Mouse (Mus musculus) lung, embryonic 16.5 days (tissue): ENCODE data around the gene Cd38. TPM values are rescaled to one million over a fixed set of nuclear protein-coding genes. Genes with fewer than 3 reads are reported as not detected.

Experiments
- ATAC-seq: fragments of 200-750 bp; cut with Nextera tagmentation; 2 replicates; pipeline ENCODE4 v1.8.0; 2017; ENCODE audit warnings: low read depth, mild to moderate bottlenecking, moderate library complexity
- H3K27ac ChIP-seq: fragments of 300-500 bp; sonication (generic); 2 replicates; pipeline ENCODE4 v1.5.1; 2014; ENCODE audit warnings: mild to moderate bottlenecking, control low read depth, low read length
- H3K27me3 ChIP-seq: fragments of 300-500 bp; sonication (generic); 2 replicates; pipeline ENCODE4 v1.6.1; 2014; ENCODE audit warnings: low read depth, low read length, mixed read lengths; ENCODE audit not compliant: control insufficient read depth, insufficient read depth
- H3K36me3 ChIP-seq: fragments of 300-500 bp; sonication (generic); 2 replicates; pipeline ENCODE4 v1.6.1; 2014; ENCODE audit warnings: low read length; ENCODE audit not compliant: control insufficient read depth, insufficient read depth
- H3K4me1 ChIP-seq: fragments of 300-500 bp; sonication (generic); replicated peaks from 2 replicates; pipeline ENCODE4 v1.6.1; 2014; ENCODE audit warnings: low read length, mixed read lengths; ENCODE audit not compliant: control insufficient read depth, insufficient read depth
- H3K4me2 ChIP-seq: fragments of 300-500 bp; sonication (generic); 2 replicates; pipeline ENCODE4 v1.6.1; 2014; ENCODE audit warnings: low read depth, low read length, control low read depth
- H3K4me3 ChIP-seq: fragments of 300-500 bp; sonication (generic); 2 replicates; pipeline ENCODE4 v1.5.1; 2014; ENCODE audit warnings: mild to moderate bottlenecking, low read length, control low read depth
- H3K9ac ChIP-seq: fragments of 300-500 bp; sonication (generic); 2 replicates; pipeline ENCODE4 v1.6.1; 2014; ENCODE audit warnings: low read length, control low read depth
- H3K9me3 ChIP-seq: fragments of 300-500 bp; sonication (generic); 2 replicates; pipeline ENCODE4 v1.6.1; 2016; ENCODE audit warnings: low read length; ENCODE audit not compliant: control insufficient read depth
- WGBS: fragments of 180-500 bp; shearing (Covaris S2); extraction: QIAGEN DNeasy Blood & Tissue Kit; methylation state at CpG from one replicate; pipeline ENCODE4 v1.1.7; 2014; 5-methylcytosine and 5-hydroxymethylcytosine counted together
- polyA plus RNA-seq: library from polyadenylated mRNA; unstranded; fragments of >200 nt; fragmentation: Nextera tagmentation; extraction: Ambion mirVana; gene quantifications from 2 replicates; pipeline ENCODE4 v1.2.1, GENCODE M21; 2015

The Cd38 gene
- polyA plus RNA-seq, 1 experiment from 2014 or later, result 31.6 TPM

DNA sequence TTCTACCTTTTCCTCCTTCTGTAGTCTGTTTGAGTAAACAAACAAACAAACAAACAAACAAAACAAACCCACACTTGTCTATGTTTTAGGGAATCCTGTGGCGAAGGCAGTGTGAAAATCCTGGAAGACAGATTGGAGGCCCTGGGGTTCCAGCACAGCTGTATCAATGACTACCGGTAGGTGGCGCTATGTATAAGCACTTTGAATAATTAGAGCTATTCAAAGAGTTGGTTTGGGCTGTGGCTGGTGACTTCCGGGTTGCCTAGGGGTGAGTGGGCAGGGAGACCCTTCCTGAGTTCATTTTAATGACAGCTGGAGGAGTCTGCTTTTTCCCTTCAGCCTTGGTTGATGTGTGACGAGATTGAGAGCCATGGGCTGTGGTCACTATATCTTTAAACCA is 31.0 kb upstream of the Cd38 start:
- Histone ChIP-seq H3K9me3 (no peaks in the 10 kb centered on the region), H3K27ac (no peak overlapping the region), H3K36me3 (no peaks in the 10 kb centered on the region), H3K9ac (no peak overlapping the region), H3K4me3 (no peak overlapping the region), H3K4me2 (no peak overlapping the region), H3K27me3 (no peaks in the 10 kb centered on the region), H3K4me1 (no peaks in the 10 kb centered on the region)
- ATAC-seq, result no peak
- WGBS, result 47% methylated on average over 5 of the region's 5 CpGs

DNA sequence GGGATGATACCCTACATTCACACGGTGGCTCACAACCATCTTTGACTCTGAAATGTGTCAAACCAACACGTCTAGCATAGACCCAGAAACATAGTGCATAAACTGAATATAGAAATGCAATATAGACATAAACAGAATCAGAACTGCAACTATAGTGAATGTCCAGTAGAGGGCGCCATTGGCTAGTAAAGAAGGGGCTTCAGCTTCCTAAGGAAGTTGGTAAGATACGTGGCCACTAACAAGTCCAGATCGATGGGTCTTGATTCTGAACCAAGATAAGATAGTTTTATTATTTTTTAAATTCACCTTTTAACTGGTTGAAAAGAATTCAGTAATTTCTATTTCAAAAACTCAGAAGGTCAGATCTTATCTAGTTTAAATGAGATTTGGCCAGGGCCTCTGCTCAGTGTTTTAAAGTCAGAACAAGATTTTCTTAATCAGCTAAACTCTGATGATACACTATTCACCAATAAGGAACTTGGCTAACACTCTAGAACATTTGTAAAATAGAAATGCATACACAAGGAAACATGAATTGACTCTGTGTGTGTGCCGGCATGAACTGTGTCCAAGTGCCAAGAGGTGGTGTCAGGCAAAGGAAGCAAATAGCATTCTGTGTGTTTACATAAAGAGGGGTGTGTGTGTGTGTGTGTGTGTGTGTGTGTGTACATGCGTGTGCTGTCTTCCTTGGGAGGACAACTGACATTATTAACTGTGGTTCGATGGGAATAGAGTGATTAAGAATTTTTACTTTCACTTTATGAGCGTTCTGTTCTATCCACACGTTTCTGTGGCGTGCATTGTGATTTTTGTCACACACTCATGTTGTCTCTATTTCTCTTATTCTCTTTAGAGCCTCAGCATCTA is 27.0 kb upstream of the Cd38 start:
- Histone ChIP-seq H3K4me2 (peak overlapping the region; percentile 53), H3K27ac (peak overlapping the region; percentile 35; the same call in 1 of the 2 replicates), H3K9ac (0 out of 2 replicates have a peak overlapping the region, but pooled peaks have one; percentile 12), H3K4me1 (no peaks in the 10 kb centered on the region; the same call in 1 of the 2 replicates), H3K27me3 (no peaks in the 10 kb centered on the region), H3K4me3 (peak overlapping the region; percentile 24), H3K36me3 (no peaks in the 10 kb centered on the region), H3K9me3 (no peaks in the 10 kb centered on the region)
- WGBS, result 19% methylated on average over 11 of the region's 11 CpGs
- peak; percentile 77 for ATAC-seq

DNA sequence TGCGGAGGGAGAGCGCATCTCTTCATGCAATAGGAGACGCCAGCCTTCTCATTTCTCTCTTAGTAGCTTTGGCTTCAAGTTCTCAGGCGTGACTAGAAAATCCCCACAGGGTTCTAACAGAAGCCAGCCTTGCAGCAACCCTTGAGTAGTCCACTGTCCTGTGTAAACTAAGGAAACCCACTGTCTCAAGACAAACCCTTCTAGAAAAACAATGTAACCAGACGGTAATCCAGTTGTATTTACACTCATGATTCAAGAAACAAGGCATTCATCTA is 26.4 kb upstream of the Cd38 start:
- peak overlapping the region; percentile 35; the same call in 1 of the 2 replicates for H3K27ac ChIP-seq
- H3K4me3 ChIP-seq, result peak overlapping the region; percentile 24
- 61% methylated on average over 5 of the region's 5 CpGs for WGBS
- peak overlapping the region; percentile 53 for H3K4me2 ChIP-seq
- H3K4me1 ChIP-seq, result no peaks in the 10 kb centered on the region; the same call in 1 of the 2 replicates
- H3K27me3 ChIP-seq, result no peaks in the 10 kb centered on the region
- H3K9me3 ChIP-seq, result no peaks in the 10 kb centered on the region
- no peaks in the 10 kb centered on the region for H3K36me3 ChIP-seq
- ATAC-seq, result peak; percentile 19; the same call in 1 of the 2 replicates
- 0 out of 2 replicates have a peak overlapping the region, but pooled peaks have one; percentile 12 for H3K9ac ChIP-seq

DNA sequence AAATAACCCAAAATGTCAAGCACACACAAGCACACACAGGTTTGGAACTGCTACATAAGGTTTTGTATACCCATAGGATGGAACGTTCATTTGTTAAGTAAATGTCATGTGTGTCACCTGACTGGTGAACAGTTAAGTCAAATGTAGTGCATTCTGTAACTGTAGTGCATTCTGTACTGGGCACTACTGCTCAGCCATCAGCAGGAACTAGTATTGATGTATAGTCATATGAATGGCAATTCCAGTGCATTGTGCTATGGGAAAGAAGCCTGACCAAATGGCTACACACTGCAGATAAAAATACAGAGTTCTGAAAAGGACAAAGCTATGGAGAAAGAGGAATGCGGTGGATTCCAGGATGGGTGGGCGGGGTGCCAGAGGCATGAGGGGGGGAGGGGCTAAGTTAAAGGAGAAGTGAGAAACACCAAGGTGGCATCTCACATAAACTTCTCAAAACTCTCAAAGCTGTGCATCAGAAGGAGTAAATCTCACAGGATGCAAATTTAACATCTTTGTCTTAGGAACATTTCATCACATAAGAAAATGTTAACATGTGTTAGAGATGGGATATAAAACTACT is 25.7 kb upstream of the Cd38 start:
- no peak overlapping the region for H3K9ac ChIP-seq
- no peak for ATAC-seq
- H3K27ac ChIP-seq, result no peak overlapping the region

DNA sequence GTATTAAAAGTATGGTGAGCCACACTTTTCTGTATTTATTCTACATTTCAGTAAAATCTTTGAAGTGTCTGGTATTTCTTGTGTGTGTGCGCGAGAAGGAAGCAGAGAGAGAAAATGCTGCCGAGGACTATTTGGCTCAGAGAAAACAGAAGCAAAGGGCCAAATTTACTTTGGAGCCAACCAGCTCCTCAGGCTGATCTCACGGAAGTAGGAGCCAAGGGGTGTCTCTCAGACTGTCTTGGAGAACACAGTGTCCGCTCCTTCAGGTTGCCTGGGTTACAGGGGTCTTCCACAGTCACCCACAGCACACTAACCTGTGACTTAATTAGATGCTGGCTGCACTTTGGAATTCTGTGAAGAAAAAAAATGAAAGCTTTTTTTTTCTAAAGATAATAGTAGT is 23.3 kb upstream of the Cd38 start:
- Histone ChIP-seq H3K4me2 (no peak overlapping the region), H3K9me3 (no peaks in the 10 kb centered on the region), H3K27me3 (no peaks in the 10 kb centered on the region), H3K4me3 (no peak overlapping the region), H3K36me3 (no peaks in the 10 kb centered on the region), H3K27ac (no peak overlapping the region), H3K4me1 (no peaks in the 10 kb centered on the region; the same call in 1 of the 2 replicates), H3K9ac (no peak overlapping the region)
- no peak for ATAC-seq
- WGBS, result 68% methylated on average over 5 of the region's 5 CpGs

More for the DNA sequence above, 25.7 kb upstream of the Cd38 start:
- no peaks in the 10 kb centered on the region for H3K36me3 ChIP-seq
- 46% methylated on average over 3 of the region's 3 CpGs for WGBS
- no peaks in the 10 kb centered on the region for H3K27me3 ChIP-seq
- no peak overlapping the region for H3K4me3 ChIP-seq
- H3K9me3 ChIP-seq, result no peaks in the 10 kb centered on the region
- H3K4me1 ChIP-seq, result no peaks in the 10 kb centered on the region; the same call in 1 of the 2 replicates
- H3K4me2 ChIP-seq, result no peak overlapping the region

DNA sequence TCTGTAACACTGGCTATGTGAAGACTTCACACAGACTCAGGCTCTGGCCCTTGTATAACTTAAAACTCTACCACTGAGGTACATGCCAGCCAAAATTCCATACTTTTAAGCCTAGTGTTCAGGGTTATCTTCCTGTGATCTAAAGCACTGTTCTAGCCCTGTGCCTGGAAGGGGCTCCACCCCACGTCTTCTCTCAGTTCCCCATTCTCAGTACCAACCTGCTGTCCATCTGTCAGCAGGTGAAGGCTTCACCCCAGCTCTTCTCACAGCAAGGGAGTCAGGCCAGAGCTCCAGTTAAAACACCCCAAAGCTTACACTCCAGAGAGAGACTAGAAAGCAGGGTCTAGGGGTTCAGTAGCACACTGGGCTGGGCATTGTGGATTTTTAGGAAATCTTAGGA is 22.7 kb upstream of the Cd38 start:
- H3K9me3 ChIP-seq, result no peaks in the 10 kb centered on the region
- no peaks in the 10 kb centered on the region for H3K27me3 ChIP-seq
- no peak overlapping the region for H3K4me3 ChIP-seq
- no peak for ATAC-seq
- 33% methylated on average over 1 of the region's 1 CpGs for WGBS
- H3K4me1 ChIP-seq, result no peaks in the 10 kb centered on the region; the same call in 1 of the 2 replicates
- no peak overlapping the region for H3K9ac ChIP-seq
- H3K4me2 ChIP-seq, result no peak overlapping the region
- H3K27ac ChIP-seq, result no peak overlapping the region
- H3K36me3 ChIP-seq, result no peaks in the 10 kb centered on the region

DNA sequence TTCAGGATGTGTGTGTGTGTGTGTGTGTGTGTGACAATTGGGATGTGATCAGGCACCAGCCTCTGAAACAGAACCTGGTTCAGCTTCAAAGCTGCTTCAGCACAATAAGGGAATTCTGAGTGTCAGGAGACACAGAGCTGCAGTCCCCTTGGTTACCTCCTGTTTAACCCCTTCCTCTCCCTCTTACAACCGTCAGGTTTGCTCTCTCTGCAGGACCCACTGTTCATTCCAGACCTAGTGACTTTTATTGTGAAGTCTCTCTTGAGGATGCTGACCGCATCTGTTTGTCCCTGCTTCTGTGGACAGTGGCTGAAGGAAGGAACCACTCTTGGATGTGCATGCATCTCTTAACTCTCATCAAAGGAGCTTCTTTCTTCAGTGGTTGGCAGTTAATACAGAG is 22.1 kb upstream of the Cd38 start:
- Histone ChIP-seq H3K36me3 (no peaks in the 10 kb centered on the region), H3K9me3 (no peaks in the 10 kb centered on the region), H3K4me2 (no peak overlapping the region), H3K27ac (no peak overlapping the region), H3K27me3 (no peaks in the 10 kb centered on the region), H3K4me3 (no peak overlapping the region), H3K9ac (no peak overlapping the region), H3K4me1 (no peaks in the 10 kb centered on the region; the same call in 1 of the 2 replicates)
- 29% methylated on average over 2 of the region's 2 CpGs for WGBS
- ATAC-seq, result 0 out of 2 replicates have a peak, but pooled peaks have one; percentile 24

DNA sequence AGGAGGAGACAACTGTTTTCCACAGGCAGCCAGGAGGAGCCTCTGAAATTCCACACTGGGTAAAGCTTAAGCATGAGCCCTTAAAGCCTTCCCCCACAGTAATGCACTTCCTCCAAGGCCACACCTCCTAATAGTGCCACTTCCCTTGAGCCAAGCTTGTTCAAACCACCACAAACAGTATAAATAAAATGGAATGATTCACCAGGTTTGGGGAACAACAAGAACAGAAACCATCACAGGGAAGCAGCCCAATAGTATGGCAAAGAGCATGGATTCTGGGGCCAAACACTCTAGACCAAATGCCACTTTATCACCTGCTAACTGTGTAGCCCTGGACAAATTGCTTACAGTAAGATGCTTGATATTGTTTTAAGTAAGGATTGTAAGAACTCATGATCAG is 20.8 kb upstream of the Cd38 start:
- no peak overlapping the region for H3K27ac ChIP-seq
- H3K4me1 ChIP-seq, result no peaks in the 10 kb centered on the region; the same call in 1 of the 2 replicates
- H3K4me3 ChIP-seq, result no peak overlapping the region
- no peak overlapping the region for H3K9ac ChIP-seq
- ATAC-seq, result no peak
- H3K9me3 ChIP-seq, result no peaks in the 10 kb centered on the region
- H3K4me2 ChIP-seq, result no peak overlapping the region
- no peaks in the 10 kb centered on the region for H3K36me3 ChIP-seq
- H3K27me3 ChIP-seq, result no peaks in the 10 kb centered on the region

DNA sequence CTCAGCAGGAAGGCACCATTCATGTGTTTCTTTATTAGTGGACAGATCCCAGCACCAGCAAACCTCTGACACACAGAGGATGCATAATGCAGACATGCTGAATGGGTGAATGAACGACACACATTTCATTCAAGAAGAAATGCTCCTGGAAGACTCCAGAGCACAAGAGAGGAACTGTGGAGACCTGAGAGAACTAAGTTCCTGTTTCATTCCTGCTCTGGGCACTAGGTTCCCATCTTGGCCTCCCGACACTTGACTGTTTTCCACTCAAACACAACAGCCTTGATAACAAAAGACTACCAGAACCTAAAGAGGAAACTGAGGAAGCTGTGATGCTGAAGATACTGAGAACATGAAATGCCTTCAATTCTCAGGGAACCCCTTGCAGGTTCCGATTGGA is 20.1 kb upstream of the Cd38 start:
- H3K9ac ChIP-seq, result no peak overlapping the region
- no peak overlapping the region for H3K4me3 ChIP-seq
- 86% methylated on average over 3 of the region's 3 CpGs for WGBS
- H3K27me3 ChIP-seq, result no peaks in the 10 kb centered on the region
- no peak overlapping the region for H3K4me2 ChIP-seq
- no peak for ATAC-seq
- H3K27ac ChIP-seq, result no peak overlapping the region
- no peaks in the 10 kb centered on the region for H3K9me3 ChIP-seq
- no peaks in the 10 kb centered on the region for H3K36me3 ChIP-seq
- H3K4me1 ChIP-seq, result no peaks in the 10 kb centered on the region; the same call in 1 of the 2 replicates
